24 mouse cellular contexts compared by ENCODE assay signal in the genomic region with DNA sequence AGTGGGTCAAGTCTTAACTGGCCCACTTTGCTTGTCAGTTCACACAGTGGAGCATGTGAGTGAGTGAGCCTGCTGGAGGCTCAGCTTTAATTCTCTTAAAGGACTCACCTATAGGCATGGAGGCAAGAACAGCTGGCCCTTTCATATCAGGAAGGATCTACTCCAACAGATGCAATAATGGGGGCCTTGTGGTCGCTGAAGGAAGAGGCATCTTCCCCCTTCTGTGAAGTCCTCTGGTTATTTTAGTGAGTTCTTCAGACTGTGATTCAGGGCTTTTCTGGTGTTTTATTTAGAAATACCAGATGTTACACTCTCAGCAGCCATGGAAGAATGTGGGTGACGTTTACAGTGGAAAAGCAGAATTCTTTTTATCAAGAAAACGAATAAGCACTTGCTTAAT.
DNase-seq lines count a peak whose midpoint lies in the region; ATAC-seq and TF ChIP-seq lines count a peak whose summit lies in the region.
"Had no signal": no experiment of that assay in that cellular context is flagged by ENCODE, and none has a peak within 500 bp of the region (broad histone marks: within the 10 kb centered on the region; RNA-seq: fewer than 3 reads in every experiment).

No protein-coding gene starts in this region.

- H3K4me1 ChIP-seq in hindbrain, embryonic 12.5 days = no peaks in the 10 kb centered on the region
- no peaks in the 10 kb centered on the region for H3K4me1 ChIP-seq in heart, adult 2 months (ENCODE audit: control insufficient read depth, insufficient read depth, low read length)
- H3K4me1 ChIP-seq: forebrain, embryonic 12.5 days; hindbrain, embryonic 13.5 days; limb, embryonic 12.5 days; liver, embryonic 12.5 days; midbrain, embryonic 12.5 days; neural tube, embryonic 15.5 days; stomach, embryonic 15.5 days had no signal

- H3K36me3 ChIP-seq in hindbrain, embryonic 12.5 days = no peaks in the 10 kb centered on the region
- no peaks in the 10 kb centered on the region for H3K36me3 ChIP-seq in heart, adult 2 months (ENCODE audit: control insufficient read depth, insufficient read depth, low read length)
- H3K36me3 ChIP-seq: forebrain, embryonic 12.5 days; hindbrain, embryonic 13.5 days; limb, embryonic 12.5 days; liver, embryonic 12.5 days; midbrain, embryonic 12.5 days; neural tube, embryonic 15.5 days; stomach, embryonic 15.5 days had no signal

- intact Hi-C loops in left cerebral cortex, postnatal 14 days (cut with DNase I) = no loop called here
- intact Hi-C loops in heart, adult 2 months (cut with DNase I) = no loop called here

- H3K9me3 ChIP-seq in hindbrain, embryonic 12.5 days (replicated peaks) = no peaks in the 10 kb centered on the region
- H3K9me3 ChIP-seq: forebrain, embryonic 12.5 days; hindbrain, embryonic 13.5 days; limb, embryonic 12.5 days; liver, embryonic 12.5 days; midbrain, embryonic 12.5 days; neural tube, embryonic 15.5 days; stomach, embryonic 15.5 days had no signal

- 73% methylated on average over 3 of the region's 3 CpGs for WGBS in hindbrain, embryonic 12.5 days
- 47% methylated on average over 3 of the region's 3 CpGs for WGBS in heart, adult 2 months

- no peak overlapping the region for H3K9ac ChIP-seq in hindbrain, embryonic 12.5 days
- H3K9ac ChIP-seq in heart, adult 2 months (ENCODE audit: low read depth, low read length) = no peak overlapping the region
- H3K9ac ChIP-seq: forebrain, embryonic 12.5 days; hindbrain, embryonic 13.5 days; limb, embryonic 12.5 days; liver, embryonic 12.5 days; midbrain, embryonic 12.5 days; neural tube, embryonic 15.5 days; stomach, embryonic 15.5 days had no signal

- H3K4me2 ChIP-seq in hindbrain, embryonic 12.5 days (replicated peaks) = no peak overlapping the region
- H3K4me2 ChIP-seq: forebrain, embryonic 12.5 days; hindbrain, embryonic 13.5 days; limb, embryonic 12.5 days; liver, embryonic 12.5 days; midbrain, embryonic 12.5 days; neural tube, embryonic 15.5 days; stomach, embryonic 15.5 days had no signal

- no peak overlapping the region for H3K4me3 ChIP-seq in hindbrain, embryonic 12.5 days
- no peak overlapping the region for H3K4me3 ChIP-seq in heart, adult 2 months
- H3K4me3 ChIP-seq: forebrain, embryonic 12.5 days; hindbrain, embryonic 13.5 days; limb, embryonic 12.5 days; liver, embryonic 12.5 days; midbrain, embryonic 12.5 days; neural tube, embryonic 15.5 days; stomach, embryonic 15.5 days had no signal

- no peak overlapping the region for H3K27ac ChIP-seq in hindbrain, embryonic 12.5 days
- H3K27ac ChIP-seq in heart, adult 2 months = no peak overlapping the region
- H3K27ac ChIP-seq: forebrain, embryonic 12.5 days; hindbrain, embryonic 13.5 days; limb, embryonic 12.5 days; liver, embryonic 12.5 days; midbrain, embryonic 12.5 days; neural tube, embryonic 15.5 days; stomach, embryonic 15.5 days had no signal

- TF ChIP-seq CTCF in heart, adult 2 months (IDR thresholded peaks at IDR 0.05) = no peak

- no peak for TF ChIP-seq POLR2A in heart, adult 2 months (IDR thresholded peaks at IDR 0.05; ENCODE audit: insufficient read depth, low read depth, low read length)

- DNase-seq in frontal cortex, adult 2 months (ENCODE audit: extremely low spot score in 1 of 2, low spot score in 1 of 2) = peak; percentile 4 to 33
- no peak for DNase-seq in frontal cortex, postnatal 10 days (ENCODE audit: low spot score in 2 of 2)
- DNase-seq in right cerebral cortex, adult 18-20 months = peak; percentile 21
- DNase-seq in right cerebral cortex, postnatal 14 days = no peak
- DNase-seq in left cerebral cortex, postnatal 14 days (ENCODE audit: low spot score in 2 of 2) = peak; percentile 6 to 14
- no peak for DNase-seq in heart, adult 2 months
- DNase-seq: adrenal gland, adult 2 months; cerebellum, adult 11-12 months; cerebellum, postnatal 10 days; gastrocnemius, postnatal 36 days; kidney, adult 8-10 months; kidney, postnatal 14 days; lung, adult 18-20 months; lung, postnatal 10 days had no signal

- H3K79me2 ChIP-seq in heart, adult 2 months (replicated peaks; ENCODE audit: control insufficient read depth, insufficient read depth, low read length) = no peaks in the 10 kb centered on the region

- no peak for TF ChIP-seq EP300 in heart, adult 2 months (IDR thresholded peaks at IDR 0.05; ENCODE audit: insufficient read depth, low read depth, low read length)

- no peaks in the 10 kb centered on the region for H3K27me3 ChIP-seq in hindbrain, embryonic 12.5 days
- no peaks in the 10 kb centered on the region for H3K27me3 ChIP-seq in heart, adult 2 months (ENCODE audit: control insufficient read depth, insufficient read depth, low read length)
- H3K27me3 ChIP-seq: forebrain, embryonic 12.5 days; hindbrain, embryonic 13.5 days; limb, embryonic 12.5 days; liver, embryonic 12.5 days; midbrain, embryonic 12.5 days; neural tube, embryonic 15.5 days; Patski; stomach, embryonic 15.5 days had no signal

- ATAC-seq in CD4-positive, CD25-positive, alpha-beta regulatory T cell, adult 4 months = no peak
- ATAC-seq in hindbrain, embryonic 12.5 days (ENCODE audit: low FRiP score) = no peak
- ATAC-seq: liver, embryonic 12.5 days; Patski had no signal

Comparison
In these comparisons a context has a peak if more than half of its experiments do, and no peak if none do; other contexts are left out.
1. DNase-seq: peak in frontal cortex, adult 2 months (2 of 2), right cerebral cortex, adult 18-20 months (single experiment) and left cerebral cortex, postnatal 14 days (2 of 2); none in frontal cortex, postnatal 10 days (0 of 2), right cerebral cortex, postnatal 14 days (single experiment) and heart, adult 2 months (0 of 2).